Mouse (Mus musculus) heart, embryonic 14.5 days (tissue): ENCODE measurements at regions not wholly inside any gene's neighbourhood (a gene's known extent, or its start where the extent isn't known, plus 50 kb on each side); places are given as distances from the start of the nearest gene placed in this dataset.

Source experiments
- ATAC-seq: fragments of 200-750 bp; cut with Nextera tagmentation; 2 replicates; pipeline ENCODE4 v1.8.0; 2017; ENCODE audit warnings: low read depth, moderate TSS enrichment; ENCODE audit not compliant: insufficient number of reproducible peaks, insufficient read depth, low FRiP score
- H3K27ac ChIP-seq, 2 experiments: fragments of 200-500 bp in 1 of 2; fragments of 300-500 bp in 1 of 2; sonication (generic) in 1 of 2; replicated peaks in 1 of 2; 2 replicates each; pipeline ENCODE4 v1.5.1; 2012 to 2014; ENCODE audit warnings: low read depth in 2 of 2, low read length in 2 of 2, control low read depth in 1 of 2, mild to moderate bottlenecking in 1 of 2, mixed read lengths in 1 of 2; ENCODE audit not compliant: control insufficient read depth in 1 of 2, insufficient read depth in 1 of 2
- H3K27me3 ChIP-seq: fragments of 300-500 bp; sonication (generic); 2 replicates; pipeline ENCODE4 v1.6.1; 2014; ENCODE audit warnings: mild to moderate bottlenecking, low read length, control low read depth; ENCODE audit not compliant: control insufficient read depth, insufficient read depth
- H3K36me3 ChIP-seq: fragments of 300-500 bp; sonication (generic); 2 replicates; pipeline ENCODE4 v1.6.1; 2014; ENCODE audit warnings: mild to moderate bottlenecking, control low read depth, low read length, mixed read lengths; ENCODE audit not compliant: control insufficient read depth, insufficient read depth
- H3K4me1 ChIP-seq, 2 experiments: fragments of 200-500 bp in 1 of 2; fragments of 300-500 bp in 1 of 2; sonication (generic) in 1 of 2; 2 replicates each; pipeline ENCODE4 v1.6.1; 2012 to 2014; ENCODE audit warnings: low read length in 2 of 2, control low read depth in 1 of 2, mixed read lengths in 1 of 2; ENCODE audit not compliant: control insufficient read depth in 2 of 2, insufficient read depth in 2 of 2
- H3K4me2 ChIP-seq: fragments of 300-500 bp; sonication (generic); 2 replicates; pipeline ENCODE4 v1.6.1; 2014; ENCODE audit warnings: mild to moderate bottlenecking, low read length
- H3K4me3 ChIP-seq, 2 experiments: fragments of 200-500 bp in 1 of 2; fragments of 300-500 bp in 1 of 2; sonication (generic) in 1 of 2; 2 replicates each; pipeline ENCODE4 v1.5.1; 2012 to 2014; ENCODE audit warnings: low read length in 2 of 2, mild to moderate bottlenecking in 2 of 2, control low read depth in 1 of 2, low read depth in 1 of 2, moderate library complexity in 1 of 2; ENCODE audit not compliant: control insufficient read depth in 1 of 2, insufficient read depth in 1 of 2
- H3K9ac ChIP-seq: fragments of 300-500 bp; sonication (generic); 2 replicates; pipeline ENCODE4 v1.6.1; 2014; ENCODE audit warnings: mild to moderate bottlenecking, low read length
- H3K9me3 ChIP-seq: fragments of 300-500 bp; sonication (generic); 2 replicates; pipeline ENCODE4 v1.6.1; 2016; ENCODE audit warnings: low read length, control low read depth; ENCODE audit not compliant: control insufficient read depth
- WGBS: fragments of 180-500 bp; shearing (Covaris S2); extraction: QIAGEN DNeasy Blood & Tissue Kit; methylation state at CpG from one replicate; pipeline ENCODE4 v1.1.7; 2014; 5-methylcytosine and 5-hydroxymethylcytosine counted together

- no peak overlapping the region; a peak in 1 of 4 replicates for H3K27ac ChIP-seq
- H3K4me3 ChIP-seq, result no peak overlapping the region
- no peak overlapping the region for H3K4me2 ChIP-seq
- ATAC-seq, result no peak
- no peaks in the 10 kb centered on the region for H3K36me3 ChIP-seq
- WGBS, result 73% methylated on average over 2 of the region's 2 CpGs
- peaks cover 9 to 15% of the 10 kb centered on the region in 2 experiments; a peak in 3 of 4 replicates for H3K4me1 ChIP-seq
- H3K9me3 ChIP-seq, result no peaks in the 10 kb centered on the region
- H3K9ac ChIP-seq, result no peak overlapping the region
- no peaks in the 10 kb centered on the region for H3K27me3 ChIP-seq
These were observed 129.7 kb upstream of the Plxnc1 start for GRCm38 (mm10) chr10:95074381-95074780.

- H3K27me3 ChIP-seq, result no peaks in the 10 kb centered on the region
- no peak overlapping the region for H3K4me2 ChIP-seq
- H3K4me1 ChIP-seq, result no peaks in the 10 kb centered on the region
- no peaks in the 10 kb centered on the region for H3K36me3 ChIP-seq
- H3K27ac ChIP-seq, result no peak overlapping the region
- H3K9me3 ChIP-seq, result 0 out of 2 replicates have a peak, but pooled peaks cover 2% of the 10 kb centered on the region
- no peak for ATAC-seq
- WGBS, result 82% methylated on average over 10 of the region's 10 CpGs
- no peak overlapping the region for H3K4me3 ChIP-seq
- no peak overlapping the region for H3K9ac ChIP-seq
These were observed 123.3 kb upstream of the Plxnc1 start for GRCm38 (mm10) chr10:95067971-95068370.

GRCm38 (mm10) chr10:95066774-95067173 is 122.1 kb upstream of the Plxnc1 start:
- no peaks in the 10 kb centered on the region for H3K27me3 ChIP-seq
- H3K9me3 ChIP-seq, result 0 out of 2 replicates have a peak, but pooled peaks cover 2% of the 10 kb centered on the region
- H3K4me1 ChIP-seq, result no peaks in the 10 kb centered on the region
- H3K4me2 ChIP-seq, result no peak overlapping the region
- H3K4me3 ChIP-seq, result no peak overlapping the region
- H3K9ac ChIP-seq, result no peak overlapping the region
- no peaks in the 10 kb centered on the region for H3K36me3 ChIP-seq
- no peak for ATAC-seq
- WGBS, result 53% methylated on average over 6 of the region's 6 CpGs
- H3K27ac ChIP-seq, result no peak overlapping the region

- no peak overlapping the region for H3K4me2 ChIP-seq
- H3K27ac ChIP-seq, result no peak overlapping the region
- H3K27me3 ChIP-seq, result no peaks in the 10 kb centered on the region
- no peak overlapping the region for H3K9ac ChIP-seq
- WGBS, result 71% methylated on average over 7 of the region's 7 CpGs
- no peak overlapping the region for H3K4me3 ChIP-seq
- 0 out of 2 replicates have a peak, but pooled peaks cover 2% of the 10 kb centered on the region for H3K9me3 ChIP-seq
- H3K4me1 ChIP-seq, result no peaks in the 10 kb centered on the region
- no peaks in the 10 kb centered on the region for H3K36me3 ChIP-seq
- ATAC-seq, result no peak
These were observed 115.0 kb upstream of the Plxnc1 start for GRCm38 (mm10) chr10:95059486-95060091.

GRCm38 (mm10) chr10:95059078-95059477 is 114.4 kb upstream of the Plxnc1 start:
- Histone ChIP-seq H3K9ac (no peak overlapping the region), H3K4me1 (no peaks in the 10 kb centered on the region), H3K4me3 (no peak overlapping the region), H3K27me3 (no peaks in the 10 kb centered on the region), H3K4me2 (no peak overlapping the region), H3K27ac (no peak overlapping the region), H3K9me3 (no peaks in the 10 kb centered on the region), H3K36me3 (no peaks in the 10 kb centered on the region)
- no peak for ATAC-seq
- WGBS, result 89% methylated on average over 9 of the region's 9 CpGs

GRCm38 (mm10) chr10:95057051-95057714 is 112.5 kb upstream of the Plxnc1 start:
- 65% methylated on average over 9 of the region's 9 CpGs for whole genome bisulfite sequencing
- Histone ChIP-seq H3K4me3 (no peak overlapping the region), H3K9ac (no peak overlapping the region), H3K27ac (no peak overlapping the region), H3K9me3 (no peaks in the 10 kb centered on the region), H3K27me3 (no peaks in the 10 kb centered on the region), H3K36me3 (no peaks in the 10 kb centered on the region), H3K4me2 (no peak overlapping the region), H3K4me1 (no peaks in the 10 kb centered on the region)
- no peak for ATAC-seq

- ATAC-seq, result no peak
- 85% methylated on average over 4 of the region's 4 CpGs for WGBS
These were observed 111.9 kb upstream of the Plxnc1 start for GRCm38 (mm10) chr10:95056541-95056940.

More at GRCm38 (mm10) chr10:95056541-95056940, 111.9 kb upstream of the Plxnc1 start:
- Histone ChIP-seq H3K27ac (no peak overlapping the region), H3K4me3 (no peak overlapping the region), H3K4me1 (no peaks in the 10 kb centered on the region), H3K36me3 (no peaks in the 10 kb centered on the region), H3K9me3 (no peaks in the 10 kb centered on the region), H3K9ac (no peak overlapping the region), H3K27me3 (no peaks in the 10 kb centered on the region), H3K4me2 (no peak overlapping the region)
